In genomic region chr6:97419771-97420446, GRCm38 (mm10) we compare ENCODE assay signal across 8 mouse cellular contexts.
DNase-seq lines count a peak whose midpoint lies in the region; ATAC-seq and TF ChIP-seq lines count a peak whose summit lies in the region.

No protein-coding gene starts in this region.

- 67% methylated on average over 7 of the region's 7 CpGs for WGBS in intestine, embryonic 14.5 days
- 66% methylated on average over 7 of the region's 7 CpGs for WGBS in intestine, embryonic 15.5 days

- TF ChIP-seq CTCF in cortical plate, adult 2 months (IDR thresholded peaks at IDR 0.05; ENCODE audit: extremely low read depth, insufficient read depth, low read length) = peak; percentile 68

- 0 out of 2 replicates have a peak, but pooled peaks have one; percentile 23 for ATAC-seq in intestine, embryonic 14.5 days (replicated peaks; ENCODE audit: low FRiP score, low TSS enrichment, low read depth)
- no peak for ATAC-seq in intestine, embryonic 15.5 days

- no peaks in the 10 kb centered on the region for H3K9me3 ChIP-seq in intestine, embryonic 14.5 days (ENCODE audit: control insufficient read depth, low read length)
- H3K9me3 ChIP-seq in intestine, embryonic 15.5 days = no peaks in the 10 kb centered on the region

- H3K9ac ChIP-seq in intestine, embryonic 14.5 days (ENCODE audit: low read length) = no peak overlapping the region
- no peak overlapping the region for H3K9ac ChIP-seq in intestine, embryonic 15.5 days

- no peaks in the 10 kb centered on the region for H3K36me3 ChIP-seq in intestine, embryonic 14.5 days (ENCODE audit: control insufficient read depth, insufficient read depth, low read length)
- no peaks in the 10 kb centered on the region for H3K36me3 ChIP-seq in intestine, embryonic 15.5 days

- H3K4me2 ChIP-seq in intestine, embryonic 14.5 days (ENCODE audit: low read length) = no peak overlapping the region
- H3K4me2 ChIP-seq in intestine, embryonic 15.5 days (replicated peaks) = no peak overlapping the region

- no peaks in the 10 kb centered on the region for H3K4me1 ChIP-seq in intestine, embryonic 14.5 days (replicated peaks; ENCODE audit: control insufficient read depth, insufficient read depth, low read length)
- H3K4me1 ChIP-seq in intestine, embryonic 15.5 days (replicated peaks) = no peaks in the 10 kb centered on the region
- no peaks in the 10 kb centered on the region; the same call in 1 of the 2 replicates for H3K4me1 ChIP-seq in cortical plate, adult 2 months (ENCODE audit: control insufficient read depth, insufficient read depth, low read length)

- H3K4me3 ChIP-seq in intestine, embryonic 14.5 days (ENCODE audit: low read depth, low read length) = no peak overlapping the region
- no peak overlapping the region for H3K4me3 ChIP-seq in intestine, embryonic 15.5 days (replicated peaks)
- no peak overlapping the region for H3K4me3 ChIP-seq in cortical plate, adult 2 months (ENCODE audit: insufficient read depth, low read length)

- peak; percentile 80 for DNase-seq in intestine, embryonic 14.5 days (ENCODE audit: low spot score)
- DNase-seq in ZHBTc4 (ENCODE audit: low read depth, low spot score) = peak; percentile 81
- peak; percentile 41 to 61 for DNase-seq in gastrocnemius, postnatal 4 days (ENCODE audit: low spot score in 2 of 2)
- peak; percentile 90 for DNase-seq in layer of hippocampus, adult 11-12 months (ENCODE audit: low spot score)
- DNase-seq in lung, postnatal 14 days = peak; percentile 87
- DNase-seq in spleen, postnatal 4 days (ENCODE audit: low spot score in 2 of 2) = peak; percentile 56 to 81

- TF ChIP-seq POLR2A in cortical plate, adult 2 months (IDR thresholded peaks at IDR 0.05; ENCODE audit: extremely low read depth, insufficient read depth, low read length) = no peak

- no peak overlapping the region for H3K27ac ChIP-seq in intestine, embryonic 14.5 days (ENCODE audit: low read depth)
- no peak overlapping the region for H3K27ac ChIP-seq in intestine, embryonic 15.5 days
- H3K27ac ChIP-seq in cortical plate, adult 2 months (ENCODE audit: insufficient read depth, low read length) = no peak overlapping the region

- H3K27me3 ChIP-seq in intestine, embryonic 14.5 days (replicated peaks; ENCODE audit: control insufficient read depth, insufficient read depth, low read length) = no peaks in the 10 kb centered on the region
- H3K27me3 ChIP-seq in intestine, embryonic 15.5 days (replicated peaks) = no peaks in the 10 kb centered on the region
